Mouse (Mus musculus): ENCODE data around the gene Gm43951. TPM values are rescaled to one million over a fixed set of nuclear protein-coding genes. Genes with fewer than 3 reads are reported as not detected.

Gene Gm43951
- polyA plus RNA-seq, 1 experiment from 2014 or later, result 1.5 TPM

GRCm38 (mm10) chr11:72226020-72226791 lies 19.6 kb upstream of the Gm43951 start:
- H3K27me3 ChIP-seq, result no peaks in the 10 kb centered on the region
- no peak for TF ChIP-seq CTCF (IDR thresholded peaks at IDR 0.05)
- CTCF ChIA-PET, result interaction anchor here (1.4 kb wide), 1 partner anchor 118 kb away, joined by 3 read pairs; no protein-coding TSS in a partner anchor
- DNase-seq (ENCODE audit: low read depth, low spot score) (no peak), ATAC-seq (no peak)
- in situ Hi-C loops (cut with MboI; ENCODE audit: low pct_unique_long_range_greater_than_20kb), result loop anchor here (10.0 kb wide), 1 partner anchor 129 kb away; no protein-coding TSS in a partner anchor
- POLR2A ChIA-PET, result no interaction called here

GRCm38 (mm10) chr11:72224865-72225264 lies 18.2 kb upstream of the Gm43951 start:
- ATAC-seq (peak; percentile 54), DNase-seq (ENCODE audit: low read depth, low spot score) (no peak)
- in situ Hi-C loops (cut with MboI; ENCODE audit: low pct_unique_long_range_greater_than_20kb), result loop anchor here (5.0 to 10.0 kb wide), 3 partner anchors 97 to 202 kb away; no protein-coding TSS in a partner anchor
- CTCF ChIA-PET, result interaction anchor here (1.3 to 1.6 kb wide), 4 partner anchors 11 to 205 kb away, joined by 3 to 5 read pairs (median 4); no protein-coding TSS in a partner anchor
- POLR2A ChIA-PET, result no interaction called here
- TF ChIP-seq CTCF (IDR thresholded peaks at IDR 0.05), result peak; percentile 84
- no peaks in the 10 kb centered on the region for H3K27me3 ChIP-seq

- H3K27me3 ChIP-seq, result no peaks in the 10 kb centered on the region
- in situ Hi-C loops (cut with MboI; ENCODE audit: low pct_unique_long_range_greater_than_20kb), result loop anchor here (5.0 to 10.0 kb wide), 3 partner anchors 99 to 204 kb away; no protein-coding TSS in a partner anchor
- DNase-seq (ENCODE audit: low read depth, low spot score) (no peak), ATAC-seq (no peak)
- no peak for TF ChIP-seq CTCF (IDR thresholded peaks at IDR 0.05)
- POLR2A ChIA-PET, result no interaction called here
- CTCF ChIA-PET, result interaction anchor here (0.9 to 1.6 kb wide), 3 partner anchors 12 to 206 kb away, joined by 3 to 5 read pairs (median 4); no protein-coding TSS in a partner anchor
Observed at GRCm38 (mm10) chr11:72223414-72223813, 16.8 kb upstream of the Gm43951 start.

GRCm38 (mm10) chr11:72221278-72221677 lies 14.6 kb upstream of the Gm43951 start:
- ChIA-PET POLR2A (interaction anchor here (1.0 kb wide), 1 partner anchor 24 kb away, joined by 3 read pairs; no protein-coding TSS in a partner anchor), CTCF (interaction anchor here (0.7 to 2.1 kb wide), 12 partner anchors 12 to 630 kb away, joined by 3 to 5 read pairs (median 3); no protein-coding TSS in a partner anchor)
- in situ Hi-C loops (cut with MboI; ENCODE audit: low pct_unique_long_range_greater_than_20kb), result loop anchor here (5.0 to 10.0 kb wide), 3 partner anchors 101 to 206 kb away; no protein-coding TSS in a partner anchor
- ATAC-seq (peak; percentile 44), DNase-seq (ENCODE audit: low read depth, low spot score) (no peak)
- no peak for TF ChIP-seq CTCF (IDR thresholded peaks at IDR 0.05)
- H3K27me3 ChIP-seq, result no peaks in the 10 kb centered on the region

- no peak for TF ChIP-seq CTCF (IDR thresholded peaks at IDR 0.05)
- ChIA-PET POLR2A (no interaction called here), CTCF (no interaction called here)
- H3K27me3 ChIP-seq, result no peaks in the 10 kb centered on the region
- DNase-seq (ENCODE audit: low read depth, low spot score) (no peak), ATAC-seq (no peak)
- in situ Hi-C loops (cut with MboI; ENCODE audit: low pct_unique_long_range_greater_than_20kb), result loop anchor here (10.0 kb wide), 1 partner anchor 348 kb away; no protein-coding TSS in a partner anchor
Observed at GRCm38 (mm10) chr11:72217116-72217515, 10.5 kb upstream of the Gm43951 start.

- ChIA-PET CTCF (no interaction called here), POLR2A (no interaction called here)
- TF ChIP-seq CTCF (IDR thresholded peaks at IDR 0.05), result no peak
- in situ Hi-C loops (cut with MboI; ENCODE audit: low pct_unique_long_range_greater_than_20kb), result loop anchor here (10.0 kb wide), 1 partner anchor 349 kb away; no protein-coding TSS in a partner anchor
- H3K27me3 ChIP-seq, result no peaks in the 10 kb centered on the region
- DNase-seq (ENCODE audit: low read depth, low spot score), result no peak
- peak; percentile 77 for ATAC-seq
Observed at GRCm38 (mm10) chr11:72215410-72215797, 8.8 kb upstream of the Gm43951 start, which contains the start of gene Med31. TSS of gene Med31 (minus strand) at chr11:72215592.

GRCm38 (mm10) chr11:72214591-72215409 lies 8.2 kb upstream of the Gm43951 start:
- ChIA-PET CTCF (interaction anchor here (1.8 kb wide), 1 partner anchor 162 kb away, joined by 7 read pairs; no protein-coding TSS in a partner anchor), POLR2A (interaction anchor here (1.3 kb wide), 1 partner anchor 153 kb away, joined by 3 read pairs; no protein-coding TSS in a partner anchor)
- peak; percentile 97 for ATAC-seq
- in situ Hi-C loops (cut with MboI; ENCODE audit: low pct_unique_long_range_greater_than_20kb), result loop anchor here (10.0 kb wide), 1 partner anchor 350 kb away; no protein-coding TSS in a partner anchor
- no peak for TF ChIP-seq CTCF (IDR thresholded peaks at IDR 0.05)
- peak; percentile 64 for DNase-seq (ENCODE audit: low read depth, low spot score)
- H3K27me3 ChIP-seq, result no peaks in the 10 kb centered on the region

- no peaks in the 10 kb centered on the region for H3K27me3 ChIP-seq
- CTCF ChIA-PET, result interaction anchor here (1.1 to 1.6 kb wide), 3 partner anchors 13 to 44 kb away, joined by 3 to 4 read pairs (median 3); no protein-coding TSS in a partner anchor
- TF ChIP-seq CTCF (IDR thresholded peaks at IDR 0.05), result no peak
- no peak for DNase-seq (ENCODE audit: low read depth, low spot score)
- no peak for ATAC-seq
- in situ Hi-C loops (cut with MboI; ENCODE audit: low pct_unique_long_range_greater_than_20kb), result loop anchor here (5.0 kb wide), 1 partner anchor 156 kb away; no protein-coding TSS in a partner anchor
- POLR2A ChIA-PET, result interaction anchor here (0.5 to 1.4 kb wide), 4 partner anchors 9 to 600 kb away, joined by 3 to 5 read pairs (median 4); no protein-coding TSS in a partner anchor
Observed at GRCm38 (mm10) chr11:72207834-72208377, 1.3 kb upstream of the Gm43951 start.

GRCm38 (mm10) chr11:72207204-72207833 lies 679 bp upstream of the Gm43951 start, which contains the start of the genes 4933427D14Rik and Txndc17:
TSS of gene 4933427D14Rik (minus strand) at chr11:72207459.
TSS of gene Txndc17 (plus strand) at chr11:72207547.
- no peaks in the 10 kb centered on the region for H3K27me3 ChIP-seq
- ChIA-PET CTCF (interaction anchor here (1.1 to 1.5 kb wide), 2 partner anchors 17 to 24 kb away, joined by 3 read pairs; no protein-coding TSS in a partner anchor), POLR2A (interaction anchor here (1.4 kb wide), 1 partner anchor 13 kb away, joined by 3 read pairs; no protein-coding TSS in a partner anchor)
- no peak for TF ChIP-seq CTCF (IDR thresholded peaks at IDR 0.05)
- peak; percentile 61 for DNase-seq (ENCODE audit: low read depth, low spot score)
- ATAC-seq, result peak; percentile 96
- in situ Hi-C loops (cut with MboI; ENCODE audit: low pct_unique_long_range_greater_than_20kb), result loop anchor here (5.0 kb wide), 1 partner anchor 155 kb away; no protein-coding TSS in a partner anchor

All from Patski (cell line).